Mouse (Mus musculus): Measurements from ENCODE around the gene D17Wsu92e. TPM values are rescaled to one million over a fixed set of nuclear protein-coding genes. Genes with fewer than 3 reads are reported as not detected.

The D17Wsu92e gene
- total and polyA plus RNA-seq, 3 experiments: 34.9 to 70.8 (median 44.2) TPM

DNA sequence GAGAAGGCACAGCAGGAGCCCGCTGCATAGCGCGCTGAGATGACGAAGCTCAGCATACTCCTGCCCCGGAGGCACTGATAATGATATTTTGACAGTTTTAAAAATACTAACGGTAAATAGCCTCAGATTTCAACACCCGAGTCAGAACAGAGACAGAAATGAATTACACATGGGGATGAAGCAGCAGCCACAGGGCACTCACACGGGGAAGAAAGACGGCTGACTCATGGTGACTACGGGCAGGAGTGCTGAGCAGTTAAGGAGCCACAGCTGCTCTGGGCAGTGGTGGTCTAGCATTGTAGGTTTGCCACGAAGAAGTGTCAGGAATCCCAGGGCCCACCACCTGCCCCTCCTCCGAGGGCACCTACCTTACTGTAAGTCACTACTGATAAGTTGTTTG, 52.9 kb downstream of the D17Wsu92e start:
- Histone ChIP-seq H3K4me1 (ENCODE audit: control insufficient read depth in 1 of 2, insufficient read depth in 2 of 2) (no peaks in the 10 kb centered on the region), H3K36me3 (replicated peaks in 1 of 2; ENCODE audit: control insufficient read depth in 1 of 2, insufficient read depth in 1 of 2, low read length in 1 of 2) (peaks cover 45 to 93% of the 10 kb centered on the region in 2 experiments), H3K9me3 (replicated peaks; ENCODE audit: low read length) (peaks cover 25% of the 10 kb centered on the region), H3K79me2 (replicated peaks; ENCODE audit: control insufficient read depth, extremely low read depth, insufficient read depth, poor library complexity, severe bottlenecking) (no peaks in the 10 kb centered on the region), H3K27ac (ENCODE audit: insufficient read depth, low read depth) (no peak overlapping the region), H3K27me3 (replicated peaks) (no peaks in the 10 kb centered on the region), H3K4me2 (ENCODE audit: insufficient read depth, low read depth, poor library complexity, severe bottlenecking) (no peak overlapping the region), H3K9ac (ENCODE audit: insufficient read depth, low read depth) (no peak overlapping the region), H3K4me3 (replicated peaks in 1 of 3; ENCODE audit: low read depth in 2 of 3, low read length in 2 of 3, poor library complexity in 1 of 3) (no peak overlapping the region)
- dilution Hi-C loops (cut with MboI; ENCODE audit: extremely low pct_ligation_motif_present, extremely low pct_unique_long_range_greater_than_20kb, low sequenced_read_pairs): no loop called here
- DNase-seq (ENCODE audit: extremely low read depth): no peak
- in situ Hi-C loops (cut with MboI; ENCODE audit: low pct_ligation_motif_present, low pct_unique_long_range_greater_than_20kb, low sequenced_read_pairs): loop anchor here (10.0 kb wide), 1 partner anchor 123 kb away; no protein-coding TSS in a partner anchor
- TF ChIP-seq ELF1 (IDR thresholded peaks at IDR 0.05; ENCODE audit: low read depth, low read length): no peak
- TF ChIP-seq ZNF384 (IDR thresholded peaks at IDR 0.05; ENCODE audit: low read depth, low read length): no peak
- TF ChIP-seq RCOR1 (conservative IDR thresholded peaks at IDR 0.05; ENCODE audit: low read depth, low read length): no peak
- TF ChIP-seq TBP (conservative IDR thresholded peaks at IDR 0.05; ENCODE audit: low read depth, low read length): no peak
- no peak for TF ChIP-seq EP300 (IDR thresholded peaks at IDR 0.05; ENCODE audit: low read length)
- no peak for TF ChIP-seq MXI1 (IDR thresholded peaks at IDR 0.05; ENCODE audit: low read depth, low read length)
- no peak for TF ChIP-seq CTCF (conservative IDR thresholded peaks at IDR 0.05 in 1 of 2, IDR thresholded peaks at IDR 0.05 in 1 of 2; ENCODE audit: low read depth in 2 of 2, low read length in 2 of 2)
- TF ChIP-seq NELFE (IDR thresholded peaks at IDR 0.05; ENCODE audit: low read depth, low read length): no peak
- TF ChIP-seq MAFK (IDR thresholded peaks at IDR 0.05; ENCODE audit: insufficient replicate concordance, low read length): no peak
- TF ChIP-seq MAX (IDR thresholded peaks at IDR 0.05; ENCODE audit: low read length): no peak
- no peak for TF ChIP-seq JUN (IDR thresholded peaks at IDR 0.05; ENCODE audit: insufficient read depth, low read depth, low read length)
- no peak for TF ChIP-seq ZKSCAN1 (IDR thresholded peaks at IDR 0.05; ENCODE audit: borderline replicate concordance, low read depth, low read length)

- Histone ChIP-seq H3K36me3 (replicated peaks in 1 of 2; ENCODE audit: control insufficient read depth in 1 of 2, insufficient read depth in 1 of 2, low read length in 1 of 2) (peaks cover 45 to 93% of the 10 kb centered on the region in 2 experiments), H3K4me3 (replicated peaks in 1 of 3; ENCODE audit: low read depth in 2 of 3, low read length in 2 of 3, poor library complexity in 1 of 3) (no peak overlapping the region)
- dilution Hi-C loops (cut with MboI; ENCODE audit: extremely low pct_ligation_motif_present, extremely low pct_unique_long_range_greater_than_20kb, low sequenced_read_pairs): no loop called here
These were observed 53.3 kb downstream of the D17Wsu92e start for GRCm38 (mm10) chr17:27767120-27767519.

More at GRCm38 (mm10) chr17:27767120-27767519, 53.3 kb downstream of the D17Wsu92e start:
- no peak for DNase-seq (ENCODE audit: extremely low read depth)
- Histone ChIP-seq H3K4me2 (ENCODE audit: insufficient read depth, low read depth, poor library complexity, severe bottlenecking) (no peak overlapping the region), H3K9ac (ENCODE audit: insufficient read depth, low read depth) (no peak overlapping the region), H3K27me3 (replicated peaks) (no peaks in the 10 kb centered on the region), H3K79me2 (replicated peaks; ENCODE audit: control insufficient read depth, extremely low read depth, insufficient read depth, poor library complexity, severe bottlenecking) (no peaks in the 10 kb centered on the region), H3K4me1 (ENCODE audit: control insufficient read depth in 1 of 2, insufficient read depth in 2 of 2) (peaks cover 0 to under 1% of the 10 kb centered on the region in 2 experiments; a peak in 1 of 4 replicates), H3K9me3 (replicated peaks; ENCODE audit: low read length) (peaks cover 25% of the 10 kb centered on the region), H3K27ac (ENCODE audit: insufficient read depth, low read depth) (no peak overlapping the region)
- in situ Hi-C loops (cut with MboI; ENCODE audit: low pct_ligation_motif_present, low pct_unique_long_range_greater_than_20kb, low sequenced_read_pairs): loop anchor here (10.0 kb wide), 1 partner anchor 122 kb away; no protein-coding TSS in a partner anchor
- TF ChIP-seq MXI1 (IDR thresholded peaks at IDR 0.05; ENCODE audit: low read depth, low read length) (no peak), ZNF384 (IDR thresholded peaks at IDR 0.05; ENCODE audit: low read depth, low read length) (no peak), TBP (conservative IDR thresholded peaks at IDR 0.05; ENCODE audit: low read depth, low read length) (no peak), NELFE (IDR thresholded peaks at IDR 0.05; ENCODE audit: low read depth, low read length) (no peak), RCOR1 (conservative IDR thresholded peaks at IDR 0.05; ENCODE audit: low read depth, low read length) (no peak), EP300 (IDR thresholded peaks at IDR 0.05; ENCODE audit: low read length) (no peak), BHLHE40 (IDR thresholded peaks at IDR 0.05; ENCODE audit: low read depth, low read length) (no peak), UBTF (IDR thresholded peaks at IDR 0.05; ENCODE audit: low read depth, low read length) (no peak), CHD1 (IDR thresholded peaks at IDR 0.05; ENCODE audit: low read depth, low read length) (no peak), MAFK (IDR thresholded peaks at IDR 0.05; ENCODE audit: insufficient replicate concordance, low read length) (no peak), HCFC1 (IDR thresholded peaks at IDR 0.05; ENCODE audit: low read depth, low read length) (no peak)

Measured in CH12.LX (cell line).